Mouse (Mus musculus) hindbrain, embryonic 12.5 days (tissue): ENCODE data around the gene Col4a2. TPM values are rescaled to one million over a fixed set of nuclear protein-coding genes. Genes with fewer than 3 reads are reported as not detected.

ENCODE experiments used
- ATAC-seq: fragments of 200-750 bp; cut with Nextera tagmentation; 2 replicates; pipeline ENCODE4 v1.8.0; 2017; ENCODE audit warnings: moderate TSS enrichment; ENCODE audit not compliant: low FRiP score
- H3K27ac ChIP-seq: fragments of 300-500 bp; sonication (generic); 2 replicates; pipeline ENCODE4 v1.5.1; 2016; ENCODE audit warnings: mild to moderate bottlenecking
- H3K27me3 ChIP-seq: fragments of 300-500 bp; sonication (generic); 2 replicates; pipeline ENCODE4 v1.6.1; 2016; ENCODE audit warnings: mild to moderate bottlenecking
- H3K36me3 ChIP-seq: fragments of 300-500 bp; sonication (generic); 2 replicates; pipeline ENCODE4 v1.6.1; 2016; ENCODE audit warnings: mild to moderate bottlenecking
- H3K4me1 ChIP-seq: fragments of 300-500 bp; sonication (generic); 2 replicates; pipeline ENCODE4 v1.6.1; 2016
- H3K4me2 ChIP-seq: fragments of 300-500 bp; sonication (generic); replicated peaks from 2 replicates; pipeline ENCODE4 v1.6.1; 2016; ENCODE audit warnings: mild to moderate bottlenecking
- H3K4me3 ChIP-seq: fragments of 300-500 bp; sonication (generic); 2 replicates; pipeline ENCODE4 v1.5.1; 2016; ENCODE audit warnings: mild to moderate bottlenecking
- H3K9ac ChIP-seq: fragments of 300-500 bp; sonication (generic); 2 replicates; pipeline ENCODE4 v1.6.1; 2016; ENCODE audit warnings: mild to moderate bottlenecking, moderate library complexity
- H3K9me3 ChIP-seq: fragments of 300-500 bp; sonication (generic); replicated peaks from 2 replicates; pipeline ENCODE4 v1.6.1; 2016; ENCODE audit warnings: mild to moderate bottlenecking
- WGBS: fragments of 180-500 bp; shearing (Covaris S2); methylation state at CpG from one replicate; pipeline ENCODE4 v1.1.7; 2016; 5-methylcytosine and 5-hydroxymethylcytosine counted together
- polyA plus RNA-seq: library from polyadenylated mRNA; unstranded; fragments of >200 nt; fragmentation: Nextera tagmentation; extraction: Ambion mirVana; gene quantifications from 2 replicates; pipeline ENCODE4 v1.2.1, GENCODE M21; 2016

Col4a2 gene
- polyA plus RNA-seq, 1 experiment from 2014 or later, result 74.6 TPM

DNA sequence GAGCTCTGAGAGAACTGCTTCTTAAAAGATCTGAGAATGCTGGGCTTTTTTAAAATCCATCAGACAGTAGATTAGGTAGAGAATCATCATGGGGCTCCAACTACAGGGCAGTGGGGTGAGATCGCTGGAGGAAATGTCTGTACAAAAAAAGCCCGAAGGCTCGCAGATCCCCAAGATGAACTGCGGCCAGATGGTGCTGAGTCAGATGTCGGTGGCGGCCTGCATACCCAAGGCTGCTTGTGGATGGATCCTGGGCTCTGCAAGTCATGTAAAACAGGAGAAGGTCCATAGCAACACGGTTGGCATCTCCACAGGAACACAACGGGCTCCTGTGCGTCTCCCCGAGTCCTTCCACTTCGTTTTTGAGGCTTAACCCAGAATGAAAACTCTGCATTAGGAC lies 39.9 kb downstream of the Col4a2 start:
- Histone ChIP-seq H3K9ac (no peak overlapping the region), H3K4me3 (no peak overlapping the region), H3K36me3 (no peaks in the 10 kb centered on the region), H3K4me1 (no peaks in the 10 kb centered on the region), H3K27ac (no peak overlapping the region), H3K9me3 (no peaks in the 10 kb centered on the region), H3K4me2 (no peak overlapping the region), H3K27me3 (no peaks in the 10 kb centered on the region)
- WGBS, result 78% methylated on average over 11 of the region's 11 CpGs
- ATAC-seq, result no peak

DNA sequence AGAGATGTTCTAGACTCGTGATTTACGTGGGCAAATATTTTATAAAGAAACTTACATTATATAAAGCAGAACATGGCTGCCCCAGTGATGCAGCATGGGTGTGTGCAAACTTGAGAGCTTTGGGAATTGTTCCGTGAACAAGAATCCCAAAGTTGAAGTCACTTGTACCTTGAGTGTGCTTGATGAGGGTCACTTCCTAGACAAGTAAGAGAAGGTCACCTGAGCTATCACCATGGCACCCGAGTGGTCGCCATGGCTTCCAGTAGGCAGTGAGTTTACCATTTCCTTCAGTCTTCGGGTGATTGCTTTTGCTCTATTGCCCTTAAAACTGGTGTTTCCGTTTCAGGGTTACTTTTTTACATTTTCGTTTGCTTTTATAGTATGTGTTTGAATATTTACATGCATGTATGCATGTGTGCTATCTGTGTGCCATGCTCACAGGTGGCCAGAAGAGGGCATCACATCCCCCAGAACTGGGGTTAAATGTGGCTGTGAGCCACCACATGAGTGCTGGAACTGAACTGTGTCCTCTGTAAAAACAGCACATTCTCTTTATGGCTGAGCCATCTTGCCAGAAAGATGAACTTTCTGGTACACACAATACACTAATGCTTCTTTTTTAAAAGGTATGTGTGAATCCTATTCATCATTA lies 42.3 kb downstream of the Col4a2 start:
- no peak for ATAC-seq
- whole genome bisulfite sequencing, result 92% methylated on average over 8 of the region's 8 CpGs

DNA sequence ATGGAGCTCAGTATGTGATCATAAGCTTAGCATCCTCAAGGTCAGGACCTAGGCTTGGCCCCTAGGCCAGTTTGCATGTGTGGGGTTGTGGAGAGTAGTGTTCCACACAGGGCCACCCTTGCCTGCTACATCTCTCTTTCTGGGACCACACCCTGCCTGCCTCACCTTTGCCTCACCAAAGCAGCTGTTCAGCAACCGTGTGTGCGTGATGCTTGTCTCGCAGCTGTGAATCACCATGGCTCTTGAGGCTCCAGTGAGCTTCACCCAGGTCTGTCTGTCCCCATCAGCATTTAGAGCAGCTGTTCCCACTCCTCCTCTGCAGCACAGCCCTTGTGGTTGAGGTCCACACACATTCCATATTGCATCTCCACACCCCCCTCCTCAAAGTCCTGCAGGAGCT lies 43.3 kb downstream of the Col4a2 start:
- Histone ChIP-seq H3K36me3 (no peaks in the 10 kb centered on the region), H3K9ac (no peak overlapping the region), H3K27me3 (no peaks in the 10 kb centered on the region), H3K4me3 (no peak overlapping the region), H3K27ac (no peak overlapping the region), H3K9me3 (no peaks in the 10 kb centered on the region), H3K4me2 (no peak overlapping the region), H3K4me1 (peaks cover 11% of the 10 kb centered on the region)
- 94% methylated on average over 3 of the region's 3 CpGs for WGBS
- no peak for ATAC-seq

More for the DNA sequence above, 42.3 kb downstream of the Col4a2 start:
- no peak overlapping the region for H3K9ac ChIP-seq
- peaks cover 5% of the 10 kb centered on the region; the same call in 1 of the 2 replicates for H3K4me1 ChIP-seq
- H3K36me3 ChIP-seq, result no peaks in the 10 kb centered on the region
- H3K4me2 ChIP-seq, result no peak overlapping the region
- no peaks in the 10 kb centered on the region for H3K27me3 ChIP-seq
- H3K4me3 ChIP-seq, result no peak overlapping the region
- H3K27ac ChIP-seq, result no peak overlapping the region
- H3K9me3 ChIP-seq, result no peaks in the 10 kb centered on the region

DNA sequence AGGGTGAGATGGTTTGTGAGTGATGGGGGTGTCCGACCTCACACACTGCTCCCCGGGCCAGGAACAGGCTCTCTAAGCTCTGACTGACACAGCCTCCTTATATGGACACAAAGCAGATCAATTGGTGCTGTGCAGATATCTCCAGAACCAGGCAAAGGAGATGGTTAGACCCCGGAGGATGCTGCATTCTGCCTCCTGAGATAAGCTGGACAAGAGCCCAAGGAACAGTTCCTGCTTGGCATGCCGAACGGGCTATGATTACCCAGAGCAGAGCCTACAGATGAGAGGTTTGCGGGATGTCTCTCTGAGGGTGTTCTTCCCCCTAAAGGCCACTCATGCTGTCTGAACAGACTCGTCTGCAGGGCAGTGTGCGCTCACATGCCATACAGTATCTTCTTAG lies 44.2 kb downstream of the Col4a2 start:
- no peak overlapping the region for H3K9ac ChIP-seq
- H3K4me3 ChIP-seq, result no peak overlapping the region
- H3K4me1 ChIP-seq, result peaks cover 20% of the 10 kb centered on the region
- 80% methylated on average over 8 of the region's 8 CpGs for WGBS
- no peaks in the 10 kb centered on the region for H3K9me3 ChIP-seq
- no peaks in the 10 kb centered on the region for H3K27me3 ChIP-seq
- no peak overlapping the region for H3K4me2 ChIP-seq
- H3K27ac ChIP-seq, result no peak overlapping the region
- no peak for ATAC-seq
- no peaks in the 10 kb centered on the region for H3K36me3 ChIP-seq

GRCm38 (mm10) chr8:11357921-11358436 lies 45.4 kb downstream of the Col4a2 start:
- Histone ChIP-seq H3K9me3 (no peaks in the 10 kb centered on the region), H3K36me3 (no peaks in the 10 kb centered on the region), H3K4me2 (no peak overlapping the region), H3K27ac (peak overlapping the region; percentile 35), H3K9ac (no peak overlapping the region), H3K27me3 (no peaks in the 10 kb centered on the region), H3K4me1 (peaks cover 32% of the 10 kb centered on the region), H3K4me3 (no peak overlapping the region)
- ATAC-seq, result no peak
- 48% methylated on average over 7 of the region's 7 CpGs for WGBS

- ATAC-seq, result no peak
- H3K36me3 ChIP-seq, result no peaks in the 10 kb centered on the region
- H3K4me3 ChIP-seq, result no peak overlapping the region
- no peaks in the 10 kb centered on the region for H3K27me3 ChIP-seq
- H3K4me1 ChIP-seq, result peaks cover 46% of the 10 kb centered on the region
- no peak overlapping the region for H3K9ac ChIP-seq
- no peak overlapping the region for H3K27ac ChIP-seq
- 84% methylated on average over 5 of the region's 5 CpGs for WGBS
- H3K4me2 ChIP-seq, result no peak overlapping the region
- no peaks in the 10 kb centered on the region for H3K9me3 ChIP-seq
These were observed 47.2 kb downstream of the Col4a2 start for GRCm38 (mm10) chr8:11359846-11360245.

- peak overlapping the region; percentile 64 for H3K27ac ChIP-seq
- no peaks in the 10 kb centered on the region for H3K9me3 ChIP-seq
- peak; percentile 65 for ATAC-seq
- no peaks in the 10 kb centered on the region for H3K36me3 ChIP-seq
- H3K27me3 ChIP-seq, result no peaks in the 10 kb centered on the region
- H3K9ac ChIP-seq, result peak overlapping the region; percentile 8; the same call in 1 of the 2 replicates
- peaks cover 46% of the 10 kb centered on the region for H3K4me1 ChIP-seq
- 67% methylated on average over 9 of the region's 9 CpGs for WGBS
- no peak overlapping the region for H3K4me3 ChIP-seq
- no peak overlapping the region for H3K4me2 ChIP-seq
These were observed 49.1 kb downstream of the Col4a2 start for GRCm38 (mm10) chr8:11361546-11362277.

DNA sequence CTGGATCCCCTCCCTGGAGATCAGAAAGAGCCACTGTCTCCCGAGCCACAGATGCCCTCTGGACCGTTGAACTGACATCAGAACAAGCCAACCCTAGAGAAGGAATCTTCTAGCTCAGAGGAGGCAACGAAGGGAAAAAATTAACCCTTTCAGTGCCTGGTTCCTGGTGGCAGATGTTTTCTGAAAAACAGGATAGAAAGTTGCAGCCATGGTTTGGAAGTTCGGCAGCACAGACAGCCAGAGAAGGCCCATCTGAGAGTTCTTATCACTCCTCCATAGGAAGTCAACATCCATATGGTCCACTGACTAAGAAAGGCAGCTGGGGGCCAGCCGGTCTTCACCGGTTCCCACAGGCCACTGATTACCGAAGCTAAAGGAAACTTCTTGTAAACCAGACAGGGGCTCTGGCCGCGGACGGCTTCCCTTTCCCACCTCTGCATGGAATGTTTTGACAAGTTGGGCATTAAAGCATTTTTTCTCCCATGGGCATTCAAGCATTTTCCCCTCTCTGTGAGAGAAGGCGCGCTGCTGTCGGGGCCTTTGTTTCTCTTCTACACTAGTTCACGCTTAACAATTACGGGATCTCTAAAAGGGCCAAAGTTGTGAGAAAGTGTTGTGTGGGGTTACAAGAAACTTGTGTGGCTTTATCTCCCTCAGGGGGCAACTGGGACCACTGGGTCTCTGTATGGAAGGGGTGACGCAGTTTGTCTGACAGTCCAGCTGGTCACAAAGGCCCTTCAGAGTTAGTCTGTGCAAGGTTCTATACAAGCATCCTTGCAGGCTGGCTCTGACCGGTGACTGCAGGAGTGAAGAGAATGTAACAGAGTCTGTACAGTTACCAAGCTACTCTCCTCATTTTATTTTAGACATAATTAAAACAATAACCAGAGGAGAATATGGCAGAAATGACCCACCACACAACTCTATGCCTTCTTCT lies 49.9 kb downstream of the Col4a2 start:
- Histone ChIP-seq H3K4me2 (peak overlapping the region; percentile 8; the same call in 1 of the 2 replicates), H3K4me3 (no peak overlapping the region), H3K27me3 (no peaks in the 10 kb centered on the region), H3K36me3 (no peaks in the 10 kb centered on the region), H3K27ac (peak overlapping the region; percentile 64), H3K9ac (peak overlapping the region; percentile 8; the same call in 1 of the 2 replicates), H3K9me3 (no peaks in the 10 kb centered on the region), H3K4me1 (peaks cover 46% of the 10 kb centered on the region)
- 4% methylated on average over 17 of the region's 17 CpGs for WGBS
- peak; percentile 46; the same call in 1 of the 2 replicates for ATAC-seq

DNA sequence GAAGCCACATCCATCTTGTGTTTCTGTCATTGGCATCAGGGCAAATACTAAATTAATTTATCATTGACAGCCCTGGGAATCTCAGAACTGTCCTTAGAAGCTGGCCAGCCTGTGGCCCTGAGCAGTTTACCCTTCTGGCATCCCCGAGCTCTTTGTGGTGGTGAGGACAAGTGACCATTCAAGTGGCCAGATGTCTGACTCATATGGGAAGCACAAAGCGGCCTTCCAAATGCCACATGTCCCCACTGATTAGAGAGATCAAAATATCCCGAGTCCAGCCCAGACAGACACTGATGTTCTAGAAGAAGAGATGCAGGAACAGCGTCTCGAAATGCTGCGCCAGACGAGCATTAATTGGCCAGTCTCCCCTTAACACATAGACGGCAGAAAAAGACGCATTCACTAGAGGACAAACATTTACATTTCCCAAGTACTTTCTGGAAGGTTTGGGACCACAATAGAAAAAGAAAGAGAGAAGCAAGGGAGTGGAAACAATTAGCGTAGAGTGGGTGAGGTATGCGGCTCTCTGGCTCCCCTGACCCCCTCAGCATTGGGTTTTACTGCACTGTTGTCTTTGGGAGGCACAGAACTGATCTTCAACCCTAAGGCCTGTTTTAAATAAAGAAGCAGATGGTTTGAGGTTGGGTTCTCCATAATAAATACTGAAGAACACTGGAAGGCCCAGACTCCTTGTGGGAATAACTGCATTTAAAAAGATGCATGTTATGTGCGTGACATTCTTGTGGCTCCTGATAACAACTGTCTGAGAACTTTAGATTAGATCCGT lies 50.9 kb downstream of the Col4a2 start:
- Histone ChIP-seq H3K4me1 (peaks cover 42% of the 10 kb centered on the region), H3K9me3 (no peaks in the 10 kb centered on the region), H3K27ac (peak overlapping the region; percentile 64; the same call in 1 of the 2 replicates), H3K27me3 (no peaks in the 10 kb centered on the region), H3K4me2 (no peak overlapping the region), H3K36me3 (no peaks in the 10 kb centered on the region), H3K4me3 (no peak overlapping the region), H3K9ac (no peak overlapping the region)
- 45% methylated on average over 13 of the region's 13 CpGs for WGBS
- ATAC-seq, result no peak

DNA sequence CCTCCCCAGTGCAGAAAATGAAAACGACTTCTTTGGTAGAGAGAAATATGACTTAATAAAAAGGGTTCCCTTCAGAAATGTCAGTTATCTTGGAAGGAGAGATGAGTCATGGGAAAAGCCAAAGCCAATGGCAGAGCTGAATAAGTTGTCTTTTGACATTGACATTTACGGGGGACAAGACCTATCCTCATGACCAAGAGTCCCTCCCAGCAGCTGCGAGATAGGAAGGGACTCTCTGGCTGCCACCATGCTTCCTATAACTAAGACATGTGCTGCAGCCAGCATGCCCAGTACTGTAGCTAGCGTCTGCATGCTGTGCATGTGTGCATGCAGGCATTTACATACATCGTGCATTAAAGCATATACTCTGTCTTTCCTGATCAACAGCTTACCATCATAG lies 53.6 kb downstream of the Col4a2 start:
- no peak overlapping the region for H3K27ac ChIP-seq

DNA sequence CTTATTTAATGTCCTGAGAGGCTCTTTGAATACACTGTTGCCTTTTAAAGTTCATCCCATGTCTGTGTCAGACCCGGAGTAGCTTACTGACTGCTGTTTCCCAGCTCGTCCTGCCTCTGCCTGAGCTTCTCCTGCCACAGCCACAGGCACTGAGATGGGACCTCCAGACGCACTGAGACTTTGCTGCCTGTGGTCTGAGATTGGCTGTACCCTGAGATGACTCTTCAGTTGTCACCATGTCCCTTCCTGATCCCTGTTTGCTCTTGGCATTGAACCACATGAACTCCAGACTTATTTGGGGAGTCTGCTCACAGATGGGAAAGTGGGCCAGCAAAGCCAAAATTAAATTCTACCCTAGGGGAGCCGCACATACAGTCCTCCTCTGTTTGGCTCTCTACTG lies 54.1 kb downstream of the Col4a2 start:
- H3K27me3 ChIP-seq, result no peaks in the 10 kb centered on the region
- H3K9ac ChIP-seq, result no peak overlapping the region
- H3K4me1 ChIP-seq, result peaks cover 31% of the 10 kb centered on the region
- H3K27ac ChIP-seq, result no peak overlapping the region
- H3K36me3 ChIP-seq, result no peaks in the 10 kb centered on the region
- WGBS, result 77% methylated on average over 4 of the region's 4 CpGs
- H3K9me3 ChIP-seq, result no peaks in the 10 kb centered on the region
- no peak for ATAC-seq
- H3K4me3 ChIP-seq, result no peak overlapping the region
- no peak overlapping the region for H3K4me2 ChIP-seq

More for the DNA sequence above, 53.6 kb downstream of the Col4a2 start:
- Histone ChIP-seq H3K4me2 (no peak overlapping the region), H3K9me3 (no peaks in the 10 kb centered on the region), H3K4me1 (peaks cover 35% of the 10 kb centered on the region), H3K4me3 (no peak overlapping the region), H3K27me3 (no peaks in the 10 kb centered on the region), H3K36me3 (no peaks in the 10 kb centered on the region), H3K9ac (no peak overlapping the region)
- WGBS, result 91% methylated on average over 5 of the region's 5 CpGs
- ATAC-seq, result no peak
